Comparison of ENCODE assay signal across 15 mouse cellular contexts in the genomic region with DNA sequence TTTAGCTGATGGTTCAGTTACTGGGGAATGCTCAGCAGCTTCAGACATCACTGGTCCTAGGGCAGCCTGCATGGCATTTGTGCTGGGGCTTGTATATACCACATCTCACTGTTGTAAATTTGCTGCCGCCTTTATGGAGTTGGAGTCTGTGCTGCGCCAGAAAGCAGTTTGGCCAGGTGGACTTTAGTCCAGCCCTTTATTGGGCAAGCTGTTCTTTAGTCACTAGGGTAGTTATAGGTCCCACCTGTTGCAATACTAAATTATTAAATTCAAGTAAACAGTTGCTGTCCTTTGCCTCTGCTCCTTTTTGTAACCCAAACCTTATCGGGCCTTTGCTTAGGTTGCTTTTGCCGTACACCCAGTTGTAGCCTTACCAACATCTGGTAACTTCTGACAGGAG.
"Had no signal": no experiment of that assay in that cellular context is flagged by ENCODE, and none has a peak within 500 bp of the region (broad histone marks: within the 10 kb centered on the region; RNA-seq: fewer than 3 reads in every experiment).

No protein-coding gene starts in this region.

- H3K9ac ChIP-seq: neural tube, embryonic 15.5 days; stomach, embryonic 15.5 days had no signal

- H3K4me3 ChIP-seq: neural tube, embryonic 15.5 days; stomach, embryonic 15.5 days had no signal

- H3K27ac ChIP-seq: neural tube, embryonic 15.5 days; stomach, embryonic 15.5 days; stomach, postnatal 0 days had no signal

- H3K4me1 ChIP-seq: neural tube, embryonic 15.5 days; stomach, embryonic 15.5 days had no signal

- DNase-seq: retina, postnatal 1 day; right cerebral cortex, adult 18-20 months; right cerebral cortex, postnatal 14 days; right cerebral cortex, postnatal 25 days; right cerebral cortex, postnatal 4 days; spleen, adult 18-20 months; thymus, adult 18-20 months; thymus, adult 2 months; thymus, postnatal 14 days; thymus, postnatal 25 days; thymus, postnatal 36 days; thymus, postnatal 4 days had no signal

- H3K4me2 ChIP-seq: neural tube, embryonic 15.5 days; stomach, embryonic 15.5 days had no signal

- H3K27me3 ChIP-seq: neural tube, embryonic 15.5 days; stomach, embryonic 15.5 days had no signal

- H3K9me3 ChIP-seq: neural tube, embryonic 15.5 days; stomach, embryonic 15.5 days had no signal
